Mouse (Mus musculus): Measurements from ENCODE around the gene Klhl29.

Klhl29 gene

GRCm38 (mm10) chr12:5119726-5120125 is 255.8 kb downstream of the Klhl29 start:
- 9% methylated on average over 15 of the region's 15 CpGs for WGBS

- 20% methylated on average over 9 of the region's 9 CpGs for WGBS
Observed at GRCm38 (mm10) chr12:5119286-5119685, 256.2 kb downstream of the Klhl29 start.

- WGBS, result 53% methylated on average over 5 of the region's 5 CpGs
Observed at GRCm38 (mm10) chr12:5116605-5117004, 258.9 kb downstream of the Klhl29 start.

GRCm38 (mm10) chr12:5114631-5115030 is 260.9 kb downstream of the Klhl29 start:
- 42% methylated on average over 4 of the region's 4 CpGs for WGBS

- 67% methylated on average over 3 of the region's 3 CpGs for WGBS
Observed at GRCm38 (mm10) chr12:5111343-5111742, 264.1 kb downstream of the Klhl29 start.

- 62% methylated on average over 6 of the region's 6 CpGs for WGBS
Observed at GRCm38 (mm10) chr12:5108613-5109012, 266.9 kb downstream of the Klhl29 start.

GRCm38 (mm10) chr12:5107795-5108194 is 267.7 kb downstream of the Klhl29 start:
- 61% methylated on average over 2 of the region's 2 CpGs for WGBS

GRCm38 (mm10) chr12:5104422-5105052 is 270.9 kb downstream of the Klhl29 start:
- WGBS, result 71% methylated on average over 9 of the region's 9 CpGs

GRCm38 (mm10) chr12:5101411-5102024 is 274.0 kb downstream of the Klhl29 start:
- 52% methylated on average over 13 of the region's 13 CpGs for WGBS

GRCm38 (mm10) chr12:5099572-5099971 is 275.9 kb downstream of the Klhl29 start:
- 59% methylated on average over 9 of the region's 9 CpGs for WGBS

GRCm38 (mm10) chr12:5088639-5089038 is 286.8 kb downstream of the Klhl29 start:
- WGBS, result 35% methylated on average over 1 of the region's 1 CpGs

GRCm38 (mm10) chr12:5087787-5088519 is 287.5 kb downstream of the Klhl29 start:
- 25% methylated on average over 10 of the region's 10 CpGs for WGBS

GRCm38 (mm10) chr12:5084714-5085113 is 290.8 kb downstream of the Klhl29 start:
- 95% methylated on average over 5 of the region's 5 CpGs for WGBS

GRCm38 (mm10) chr12:5081480-5081879 is 294.0 kb downstream of the Klhl29 start:
- 94% methylated on average over 4 of the region's 4 CpGs for WGBS

- WGBS, result 57% methylated on average over 12 of the region's 12 CpGs
Observed at GRCm38 (mm10) chr12:5073191-5073590, 302.3 kb downstream of the Klhl29 start.

GRCm38 (mm10) chr12:5070131-5070530 is 305.4 kb downstream of the Klhl29 start:
- WGBS, result 42% methylated on average over 3 of the region's 3 CpGs

- WGBS, result 63% methylated on average over 3 of the region's 3 CpGs
Observed at GRCm38 (mm10) chr12:5067590-5067989, 307.9 kb downstream of the Klhl29 start.

- 83% methylated on average over 4 of the region's 4 CpGs for WGBS
Observed at GRCm38 (mm10) chr12:5048104-5048503, 327.4 kb downstream of the Klhl29 start.

- 91% methylated on average over 15 of the region's 15 CpGs for WGBS
Observed at GRCm38 (mm10) chr12:5044141-5044540, 331.3 kb downstream of the Klhl29 start.

GRCm38 (mm10) chr12:5038008-5038407 is 337.5 kb downstream of the Klhl29 start:
- WGBS, result 43% methylated on average over 2 of the region's 2 CpGs

GRCm38 (mm10) chr12:5029035-5029434 is 346.4 kb downstream of the Klhl29 start:
- WGBS, result 52% methylated on average over 5 of the region's 5 CpGs
